Mouse (Mus musculus) fibroblast of lung, adult 2 months (primary cell): ENCODE measurements around the gene Edn1.

Experiments
- DNase-seq: peaks from one replicate; pipeline ENCODE4 v3.0.0-alpha.2; 2011; ENCODE audit warnings: low read depth

The Edn1 gene

DNA sequence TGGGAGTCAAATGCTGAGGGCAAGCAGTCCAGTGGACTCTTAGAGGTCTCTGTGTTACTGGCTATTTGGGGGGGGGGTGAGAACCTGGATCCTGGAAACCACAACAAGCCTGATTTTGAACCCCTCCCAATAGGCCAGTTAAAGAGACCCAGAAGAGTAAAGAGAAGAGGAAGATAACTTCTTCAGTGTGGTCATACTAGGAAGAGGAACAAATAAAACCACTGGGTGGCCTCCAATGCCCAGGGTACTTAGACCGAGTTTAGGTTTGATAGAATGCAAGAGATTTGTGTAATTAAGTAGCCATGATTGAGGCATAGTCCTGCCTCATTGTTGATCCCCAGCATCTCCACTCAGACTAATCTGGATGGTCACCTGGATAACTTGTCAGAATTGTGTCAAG lies 14.4 kb downstream of the Edn1 start:
- DNase-seq = no peak

- no peak for DNase-seq
These were observed 16.5 kb downstream of the Edn1 start for GRCm38 (mm10) chr13:42317808-42318207.

GRCm38 (mm10) chr13:42328576-42328975 lies 27.3 kb downstream of the Edn1 start:
- DNase-seq = no peak

DNA sequence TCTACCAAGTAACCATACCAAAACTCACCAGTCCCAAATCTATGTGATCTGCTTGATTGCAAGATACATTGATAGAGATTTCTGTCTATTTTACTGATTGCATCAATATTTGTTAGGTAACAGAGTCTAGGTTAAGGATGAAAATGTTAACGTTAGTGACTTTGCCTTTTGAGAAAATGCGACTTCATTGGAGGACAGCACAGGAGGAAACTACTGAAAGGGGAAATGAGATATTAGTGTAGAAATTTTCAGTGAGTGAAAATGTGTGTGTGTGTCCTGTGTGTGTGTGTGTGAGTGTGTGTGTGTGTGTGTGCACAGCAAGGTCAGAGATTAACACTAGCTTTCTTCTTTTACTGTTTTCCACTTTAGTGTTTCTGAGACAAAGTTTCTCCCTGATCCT lies 29.8 kb downstream of the Edn1 start:
- no peak for DNase-seq

GRCm38 (mm10) chr13:42334981-42335380 lies 33.7 kb downstream of the Edn1 start:
- no peak for DNase-seq

DNA sequence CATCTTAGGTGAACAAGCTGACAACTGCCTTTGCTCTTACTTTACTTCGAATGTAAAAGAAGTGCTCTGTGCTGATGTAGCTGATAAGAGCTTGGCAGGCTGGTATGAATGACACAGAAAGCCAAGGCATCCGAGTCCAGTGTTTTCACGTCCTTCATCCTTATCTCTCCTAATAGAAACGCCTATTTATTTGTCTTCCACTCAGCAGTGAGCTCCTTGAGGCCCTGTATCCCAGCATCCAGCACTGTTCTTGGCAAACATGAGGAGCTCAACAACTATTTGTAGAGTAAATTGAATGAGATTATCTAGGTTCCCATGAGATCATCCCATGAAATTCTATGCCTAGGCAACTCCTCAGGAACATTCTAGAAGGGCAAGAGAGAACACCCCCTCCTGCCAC lies 35.1 kb downstream of the Edn1 start:
- DNase-seq = no peak

DNA sequence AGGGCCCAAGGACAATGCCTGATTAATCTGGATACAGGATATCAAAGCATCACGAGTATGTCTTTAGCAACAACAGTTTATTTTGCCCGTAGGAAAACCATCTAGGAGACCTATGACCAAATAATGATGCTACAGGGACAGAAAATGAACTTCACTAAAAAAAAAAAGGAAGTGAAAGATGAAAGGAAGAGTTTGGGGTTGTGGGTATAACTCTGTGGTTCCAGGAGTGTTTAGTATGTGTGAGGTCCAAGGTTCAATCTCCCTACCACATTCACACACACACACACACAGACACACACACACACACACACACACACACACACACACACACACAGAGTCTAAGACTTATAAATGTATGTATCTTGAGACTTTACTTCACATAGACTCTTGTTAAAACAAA lies 35.8 kb downstream of the Edn1 start:
- no peak for DNase-seq

DNA sequence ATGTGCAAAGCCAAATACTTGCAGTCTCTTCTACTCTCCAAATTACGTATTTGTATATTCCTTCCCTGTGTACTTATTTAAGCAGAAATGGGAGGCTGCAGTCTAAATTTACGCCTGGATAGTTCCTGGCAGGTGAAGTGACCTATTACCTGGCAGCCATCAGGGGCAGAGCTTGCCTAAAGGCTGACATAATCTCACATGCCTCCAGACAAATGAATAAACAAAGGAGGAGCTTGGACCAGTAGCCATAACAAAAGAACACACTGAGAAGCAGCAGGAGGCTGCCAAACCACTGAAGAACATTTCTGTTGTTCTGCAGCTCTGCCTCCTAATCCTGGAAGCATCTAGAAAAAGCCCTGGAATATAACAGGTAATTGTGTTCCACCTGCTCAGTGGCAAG lies 38.2 kb downstream of the Edn1 start:
- DNase-seq = no peak

GRCm38 (mm10) chr13:42341871-42342532 lies 40.7 kb downstream of the Edn1 start:
- no peak for DNase-seq

GRCm38 (mm10) chr13:42345439-42345838 lies 44.2 kb downstream of the Edn1 start:
- no peak for DNase-seq

GRCm38 (mm10) chr13:42346414-42346813 lies 45.1 kb downstream of the Edn1 start:
- no peak for DNase-seq

DNA sequence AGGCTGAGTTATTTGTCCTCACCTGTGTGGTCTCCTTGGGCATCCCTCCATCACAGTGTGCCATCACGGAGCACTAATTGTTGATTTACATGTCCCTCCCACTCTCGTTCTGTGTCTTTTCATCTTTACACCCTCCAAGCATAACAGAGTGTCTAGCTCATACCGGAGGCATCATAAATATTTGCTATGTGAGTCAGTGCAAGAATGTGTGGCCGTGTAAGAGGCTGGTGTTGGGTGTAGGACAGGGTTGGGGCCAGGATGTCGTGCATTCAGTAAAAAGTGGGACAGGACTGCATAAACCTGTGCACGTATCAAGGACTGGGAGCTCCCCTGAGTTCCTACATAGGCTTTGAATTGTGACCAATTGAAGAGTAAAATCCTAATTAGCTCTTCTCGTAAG lies 50.4 kb downstream of the Edn1 start:
- DNase-seq = no peak
